Mouse (Mus musculus): ENCODE measurements around the gene Hivep3. TPM values are rescaled to one million over a fixed set of nuclear protein-coding genes. Genes with fewer than 3 reads are reported as not detected.

Hivep3 gene
- polyA plus RNA-seq, 1 experiment from 2014 or later: 24.0 TPM

- Histone ChIP-seq H3K27me3 (no peaks in the 10 kb centered on the region), H3K4me2 (no peak overlapping the region), H3K27ac (no peak overlapping the region), H3K4me3 (no peak overlapping the region), H3K9me3 (no peaks in the 10 kb centered on the region), H3K36me3 (no peaks in the 10 kb centered on the region), H3K4me1 (0 out of 2 replicates have a peak, but pooled peaks cover 7% of the 10 kb centered on the region), H3K9ac (no peak overlapping the region)
- 62% methylated on average over 2 of the region's 2 CpGs for WGBS
- no peak for ATAC-seq (ENCODE audit: borderline replicate concordance, extremely low read depth, low FRiP score, low TSS enrichment)
These were observed 28.6 kb downstream of the Hivep3 start for GRCm38 (mm10) chr4:119762171-119762570.

GRCm38 (mm10) chr4:119768046-119768445, 34.5 kb downstream of the Hivep3 start:
- H3K4me2 ChIP-seq: no peak overlapping the region

DNA sequence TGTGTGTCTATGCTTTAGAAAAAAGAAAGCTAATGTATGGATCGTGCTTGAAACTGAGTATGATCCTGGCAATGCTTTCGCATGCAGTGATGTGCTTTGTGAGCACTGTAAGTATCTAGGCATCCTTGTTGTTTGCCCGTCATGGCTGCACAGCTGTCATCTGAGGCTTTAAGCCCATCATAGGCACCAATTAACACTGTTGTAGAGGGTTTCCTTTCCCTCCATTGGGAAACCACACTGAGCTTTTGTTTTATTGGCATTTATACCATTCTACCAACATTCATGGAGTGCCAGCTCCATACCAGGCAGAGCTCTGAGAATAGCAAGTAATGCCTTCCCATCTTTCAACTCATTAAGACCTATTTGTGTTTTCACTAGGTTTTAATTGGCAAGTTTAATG, 42.3 kb downstream of the Hivep3 start:
- Histone ChIP-seq H3K4me1 (peaks cover 7% of the 10 kb centered on the region), H3K4me2 (no peak overlapping the region), H3K9me3 (no peaks in the 10 kb centered on the region), H3K27ac (no peak overlapping the region), H3K36me3 (no peaks in the 10 kb centered on the region), H3K4me3 (no peak overlapping the region), H3K27me3 (no peaks in the 10 kb centered on the region), H3K9ac (no peak overlapping the region)
- 69% methylated on average over 3 of the region's 3 CpGs for WGBS
- ATAC-seq (ENCODE audit: borderline replicate concordance, extremely low read depth, low FRiP score, low TSS enrichment): no peak

More at GRCm38 (mm10) chr4:119768046-119768445, 34.5 kb downstream of the Hivep3 start:
- Histone ChIP-seq H3K9ac (no peak overlapping the region), H3K9me3 (no peaks in the 10 kb centered on the region), H3K36me3 (no peaks in the 10 kb centered on the region), H3K27me3 (no peaks in the 10 kb centered on the region), H3K4me3 (no peak overlapping the region), H3K27ac (no peak overlapping the region), H3K4me1 (no peaks in the 10 kb centered on the region)
- ATAC-seq (ENCODE audit: borderline replicate concordance, extremely low read depth, low FRiP score, low TSS enrichment): no peak
- WGBS: 82% methylated on average over 3 of the region's 3 CpGs

DNA sequence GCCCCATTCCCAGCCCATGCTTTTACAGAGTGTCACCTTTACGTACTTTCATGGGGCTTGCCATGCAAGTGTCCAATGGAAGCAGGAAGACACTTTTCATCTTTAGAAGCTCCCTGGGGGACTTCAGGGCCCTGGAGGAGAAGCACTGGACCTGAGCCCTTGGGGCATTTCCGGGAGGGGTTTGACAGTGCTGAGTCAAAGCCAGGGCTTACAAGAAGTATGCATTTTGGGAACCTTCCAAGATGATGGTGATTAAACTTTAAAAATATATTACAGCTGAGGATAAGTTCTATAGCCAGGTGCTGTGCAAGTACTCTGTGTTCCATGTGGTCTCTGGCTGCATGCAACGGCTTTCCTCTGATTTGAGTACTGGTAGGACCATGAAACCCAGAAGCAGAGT, 43.6 kb downstream of the Hivep3 start:
- H3K27me3 ChIP-seq: no peaks in the 10 kb centered on the region
- H3K9me3 ChIP-seq: no peaks in the 10 kb centered on the region
- no peak for ATAC-seq (ENCODE audit: borderline replicate concordance, extremely low read depth, low FRiP score, low TSS enrichment)
- H3K36me3 ChIP-seq: no peaks in the 10 kb centered on the region
- no peak overlapping the region for H3K4me3 ChIP-seq
- no peak overlapping the region for H3K27ac ChIP-seq
- peaks cover 7% of the 10 kb centered on the region for H3K4me1 ChIP-seq
- H3K9ac ChIP-seq: no peak overlapping the region
- 81% methylated on average over 3 of the region's 3 CpGs for WGBS
- no peak overlapping the region for H3K4me2 ChIP-seq

- no peak overlapping the region for H3K4me2 ChIP-seq
- peaks cover 7% of the 10 kb centered on the region for H3K4me1 ChIP-seq
- H3K27ac ChIP-seq: no peak overlapping the region; the same call in 1 of the 2 replicates
- no peak overlapping the region for H3K9ac ChIP-seq
- H3K36me3 ChIP-seq: no peaks in the 10 kb centered on the region
- 48% methylated on average over 5 of the region's 5 CpGs for WGBS
- ATAC-seq (ENCODE audit: borderline replicate concordance, extremely low read depth, low FRiP score, low TSS enrichment): no peak
- H3K9me3 ChIP-seq: no peaks in the 10 kb centered on the region
- no peaks in the 10 kb centered on the region for H3K27me3 ChIP-seq
- no peak overlapping the region for H3K4me3 ChIP-seq
These were observed 46.2 kb downstream of the Hivep3 start for GRCm38 (mm10) chr4:119779561-119780400.

GRCm38 (mm10) chr4:119780881-119781280, 47.3 kb downstream of the Hivep3 start:
- no peaks in the 10 kb centered on the region for H3K27me3 ChIP-seq
- no peaks in the 10 kb centered on the region for H3K36me3 ChIP-seq
- no peak overlapping the region for H3K27ac ChIP-seq
- no peak overlapping the region for H3K4me3 ChIP-seq
- H3K4me2 ChIP-seq: no peak overlapping the region
- no peak for ATAC-seq (ENCODE audit: borderline replicate concordance, extremely low read depth, low FRiP score, low TSS enrichment)
- peaks cover 7% of the 10 kb centered on the region for H3K4me1 ChIP-seq
- H3K9me3 ChIP-seq: no peaks in the 10 kb centered on the region
- H3K9ac ChIP-seq: no peak overlapping the region
- WGBS: 72% methylated on average over 6 of the region's 6 CpGs

- no peaks in the 10 kb centered on the region for H3K27me3 ChIP-seq
- ATAC-seq (ENCODE audit: borderline replicate concordance, extremely low read depth, low FRiP score, low TSS enrichment): no peak
- H3K27ac ChIP-seq: no peak overlapping the region
- no peak overlapping the region for H3K4me3 ChIP-seq
- H3K4me2 ChIP-seq: no peak overlapping the region
- H3K9ac ChIP-seq: no peak overlapping the region
- no peaks in the 10 kb centered on the region for H3K36me3 ChIP-seq
- WGBS: 83% methylated on average over 3 of the region's 3 CpGs
- no peaks in the 10 kb centered on the region for H3K9me3 ChIP-seq
- H3K4me1 ChIP-seq: peaks cover 2% of the 10 kb centered on the region
These were observed 51.4 kb downstream of the Hivep3 start for GRCm38 (mm10) chr4:119784959-119785358.

DNA sequence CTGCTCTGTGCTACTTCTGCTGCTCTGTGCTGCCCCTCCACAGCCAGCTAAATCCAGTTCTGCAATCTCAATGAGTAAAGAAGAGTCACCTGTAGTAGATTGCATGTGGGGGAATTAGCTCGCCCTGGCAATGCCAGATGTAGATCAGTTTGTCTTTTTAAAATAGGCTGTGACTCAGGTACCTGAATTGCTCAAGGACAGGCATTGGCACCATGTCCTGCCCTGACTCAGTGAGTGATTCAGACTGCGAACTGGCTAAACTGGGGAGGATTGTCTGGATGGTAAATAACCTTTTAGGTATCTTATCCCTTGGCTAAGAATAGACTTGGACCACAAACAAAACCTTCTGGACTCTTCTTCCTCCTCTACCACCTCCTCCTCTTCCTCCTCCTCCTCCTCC, 52.7 kb downstream of the Hivep3 start:
- no peak for ATAC-seq (ENCODE audit: borderline replicate concordance, extremely low read depth, low FRiP score, low TSS enrichment)
- Histone ChIP-seq H3K4me2 (no peak overlapping the region), H3K4me1 (no peaks in the 10 kb centered on the region), H3K4me3 (no peak overlapping the region), H3K27me3 (no peaks in the 10 kb centered on the region), H3K36me3 (no peaks in the 10 kb centered on the region), H3K27ac (no peak overlapping the region), H3K9ac (no peak overlapping the region), H3K9me3 (no peaks in the 10 kb centered on the region)
- 87% methylated on average over 2 of the region's 2 CpGs for WGBS

- ATAC-seq (ENCODE audit: borderline replicate concordance, extremely low read depth, low FRiP score, low TSS enrichment): no peak
These were observed 53.1 kb downstream of the Hivep3 start for GRCm38 (mm10) chr4:119786721-119787120.

GRCm38 (mm10) chr4:119788746-119789145, 55.2 kb downstream of the Hivep3 start:
- H3K9ac ChIP-seq: no peak overlapping the region
- H3K4me1 ChIP-seq: no peaks in the 10 kb centered on the region
- no peaks in the 10 kb centered on the region for H3K9me3 ChIP-seq
- ATAC-seq (ENCODE audit: borderline replicate concordance, extremely low read depth, low FRiP score, low TSS enrichment): no peak
- H3K4me3 ChIP-seq: no peak overlapping the region
- no peak overlapping the region for H3K27ac ChIP-seq
- no peaks in the 10 kb centered on the region for H3K27me3 ChIP-seq
- WGBS: 86% methylated on average over 6 of the region's 6 CpGs
- H3K36me3 ChIP-seq: no peaks in the 10 kb centered on the region
- H3K4me2 ChIP-seq: no peak overlapping the region

More at GRCm38 (mm10) chr4:119786721-119787120, 53.1 kb downstream of the Hivep3 start:
- H3K9ac ChIP-seq: no peak overlapping the region
- H3K4me2 ChIP-seq: no peak overlapping the region
- no peaks in the 10 kb centered on the region for H3K9me3 ChIP-seq
- no peaks in the 10 kb centered on the region for H3K36me3 ChIP-seq
- no peak overlapping the region for H3K27ac ChIP-seq
- WGBS: 78% methylated on average over 1 of the region's 2 CpGs
- no peaks in the 10 kb centered on the region for H3K27me3 ChIP-seq
- no peak overlapping the region for H3K4me3 ChIP-seq
- no peaks in the 10 kb centered on the region for H3K4me1 ChIP-seq

DNA sequence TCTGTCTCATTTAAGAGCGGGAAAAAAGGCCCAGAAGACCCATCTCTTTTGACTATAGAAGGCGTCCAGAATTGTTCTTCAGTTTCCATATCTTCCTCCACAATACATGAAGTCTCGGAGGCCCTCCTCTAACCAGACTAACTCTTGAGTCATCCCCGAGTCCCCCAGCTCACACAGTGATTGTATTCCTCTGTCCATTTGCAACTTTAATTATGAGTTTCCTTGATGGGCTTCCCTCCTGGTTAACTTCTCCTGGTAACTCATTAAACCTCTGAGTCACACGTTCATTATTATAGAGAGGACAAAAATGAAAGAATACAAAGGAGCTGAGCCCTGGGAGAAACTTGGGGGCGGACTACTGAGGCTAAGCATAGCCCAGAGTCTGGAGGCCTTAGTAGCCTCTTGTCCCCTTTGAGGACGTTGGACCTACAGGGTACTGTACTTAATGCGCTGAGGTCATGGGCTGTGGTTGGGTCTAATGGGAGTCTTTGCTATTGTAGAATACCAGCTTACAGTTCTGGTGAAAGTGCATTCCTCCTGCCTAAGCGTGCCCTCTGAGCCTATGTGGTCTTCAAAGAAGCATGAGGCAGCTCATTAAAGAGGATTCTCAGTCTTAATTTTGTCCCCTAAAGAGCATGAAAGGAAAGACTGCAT, 56.0 kb downstream of the Hivep3 start:
- WGBS: 81% methylated on average over 9 of the region's 9 CpGs
- ATAC-seq (ENCODE audit: borderline replicate concordance, extremely low read depth, low FRiP score, low TSS enrichment): no peak
- no peak overlapping the region for H3K9ac ChIP-seq

DNA sequence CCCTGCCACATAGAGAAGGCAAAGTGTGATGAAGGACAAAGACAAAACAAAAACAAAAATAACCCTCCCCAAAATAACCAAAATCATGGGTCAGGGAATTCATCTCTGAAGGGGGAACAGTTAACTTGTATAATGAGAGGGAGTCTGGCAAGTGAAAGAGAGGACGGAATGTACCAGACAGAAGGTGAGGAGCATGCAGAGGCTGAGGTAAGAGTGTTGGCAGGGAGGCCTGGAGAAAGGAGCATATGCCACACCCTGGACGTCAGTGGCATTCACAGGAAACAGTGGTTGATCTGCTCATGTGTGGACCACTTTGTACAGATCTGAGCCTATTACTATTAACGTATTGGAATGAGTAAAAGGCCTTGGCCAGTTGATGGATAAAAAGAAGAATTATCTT, 65.3 kb downstream of the Hivep3 start:
- no peaks in the 10 kb centered on the region for H3K4me1 ChIP-seq
- H3K27me3 ChIP-seq: no peaks in the 10 kb centered on the region
- H3K27ac ChIP-seq: no peak overlapping the region
- WGBS: 69% methylated on average over 3 of the region's 3 CpGs
- no peaks in the 10 kb centered on the region for H3K9me3 ChIP-seq
- no peak overlapping the region for H3K9ac ChIP-seq
- H3K4me2 ChIP-seq: no peak overlapping the region
- H3K4me3 ChIP-seq: no peak overlapping the region
- H3K36me3 ChIP-seq: no peaks in the 10 kb centered on the region
- no peak for ATAC-seq (ENCODE audit: borderline replicate concordance, extremely low read depth, low FRiP score, low TSS enrichment)

More for the DNA sequence above, 56.0 kb downstream of the Hivep3 start:
- Histone ChIP-seq H3K4me3 (no peak overlapping the region), H3K27ac (no peak overlapping the region), H3K27me3 (no peaks in the 10 kb centered on the region), H3K4me1 (no peaks in the 10 kb centered on the region), H3K4me2 (no peak overlapping the region), H3K9me3 (no peaks in the 10 kb centered on the region), H3K36me3 (no peaks in the 10 kb centered on the region)

Data from lung, embryonic 15.5 days (tissue).